Mouse (Mus musculus) cerebellum, adult 9-11 months (tissue): ENCODE measurements around the gene Prg4.

Experiments used
- DNase-seq: peaks from one replicate; pipeline ENCODE4 v3.0.0; 2022

The Prg4 gene

GRCm38 (mm10) chr1:150403914-150404313, 62.1 kb downstream of the Prg4 start:
- DNase-seq: no peak
